Comparison of ENCODE assay signal across 9 mouse cellular contexts in genomic region chr17:71552901-71553300, GRCm38 (mm10). TPM values are rescaled to one million over a fixed set of nuclear protein-coding genes. Genes with fewer than 3 reads are reported as not detected.
DNase-seq lines count a peak whose midpoint lies in the region; ATAC-seq and TF ChIP-seq lines count a peak whose summit lies in the region.
"Had no signal": no experiment of that assay in that cellular context is flagged by ENCODE, and none has a peak within 500 bp of the region (broad histone marks: within the 10 kb centered on the region; RNA-seq: fewer than 3 reads in every experiment).

No protein-coding gene starts in this region.

- no peaks in the 10 kb centered on the region for H3K36me3 ChIP-seq in heart, embryonic 12.5 days
- H3K36me3 ChIP-seq in liver, embryonic 14.5 days (replicated peaks; ENCODE audit: control insufficient read depth, insufficient read depth, low read depth) = no peaks in the 10 kb centered on the region
- no peaks in the 10 kb centered on the region for H3K36me3 ChIP-seq in stomach, embryonic 14.5 days (ENCODE audit: control insufficient read depth, insufficient read depth, low read length)
- H3K36me3 ChIP-seq: G1E had no signal

- 12% methylated on average over 11 of the region's 11 CpGs for WGBS in heart, embryonic 12.5 days
- WGBS in liver, embryonic 14.5 days (ENCODE audit: insufficient replicate concordance) = 9% methylated on average over 11 of the region's 11 CpGs
- 8% methylated on average over 11 of the region's 11 CpGs for WGBS in stomach, embryonic 14.5 days

- peak overlapping the region; percentile 98 for H3K4me2 ChIP-seq in heart, embryonic 12.5 days
- peak overlapping the region; percentile 79 for H3K4me2 ChIP-seq in liver, embryonic 14.5 days (ENCODE audit: low read depth)
- peak overlapping the region; percentile 99 for H3K4me2 ChIP-seq in stomach, embryonic 14.5 days (replicated peaks; ENCODE audit: low read depth, low read length)

- H3K9me3 ChIP-seq in heart, embryonic 12.5 days (replicated peaks) = no peaks in the 10 kb centered on the region
- no peaks in the 10 kb centered on the region for H3K9me3 ChIP-seq in liver, embryonic 14.5 days (ENCODE audit: control insufficient read depth, low read length)
- H3K9me3 ChIP-seq in stomach, embryonic 14.5 days (ENCODE audit: control insufficient read depth, low read depth, low read length) = no peaks in the 10 kb centered on the region
- H3K9me3 ChIP-seq: G1E had no signal

- intact Hi-C loops in heart, postnatal 25 days (cut with DNase I) = no loop called here

- ATAC-seq in heart, embryonic 12.5 days (ENCODE audit: insufficient number of reproducible peaks, low FRiP score) = no peak
- no peak for ATAC-seq in liver, embryonic 14.5 days (ENCODE audit: insufficient read depth)
- ATAC-seq in stomach, embryonic 14.5 days (ENCODE audit: insufficient number of reproducible peaks, insufficient read depth, low FRiP score, low read depth) = no peak

- TF ChIP-seq EP300 in liver, embryonic 14.5 days (IDR thresholded peaks at IDR 0.05; ENCODE audit: low read depth) = no peak

- peak overlapping the region; percentile 73 for H3K4me3 ChIP-seq in heart, embryonic 12.5 days
- H3K4me3 ChIP-seq in liver, embryonic 14.5 days (ENCODE audit: insufficient read depth in 1 of 2, low read depth in 2 of 2, low read length in 2 of 2) = peak overlapping the region in 1 of 2 experiments; percentile 20; a peak in 2 of 4 replicates
- 0 out of 2 replicates have a peak overlapping the region, but pooled peaks have one; percentile 76 for H3K4me3 ChIP-seq in stomach, embryonic 14.5 days (ENCODE audit: low read depth, low read length)

- peaks cover 11% of the 10 kb centered on the region for H3K4me1 ChIP-seq in heart, embryonic 12.5 days (replicated peaks)
- peaks cover 4 to 6% of the 10 kb centered on the region in 2 experiments for H3K4me1 ChIP-seq in liver, embryonic 14.5 days (replicated peaks; ENCODE audit: control insufficient read depth in 2 of 2, insufficient read depth in 2 of 2, low read length in 1 of 2)
- no peaks in the 10 kb centered on the region for H3K4me1 ChIP-seq in stomach, embryonic 14.5 days (ENCODE audit: control insufficient read depth, insufficient read depth, low read length)

- no peak overlapping the region for H3K9ac ChIP-seq in heart, embryonic 12.5 days
- H3K9ac ChIP-seq in liver, embryonic 14.5 days (replicated peaks) = no peak overlapping the region
- no peak overlapping the region; the same call in 1 of the 2 replicates for H3K9ac ChIP-seq in stomach, embryonic 14.5 days (replicated peaks; ENCODE audit: low read depth, low read length)

- H3K27me3 ChIP-seq in heart, embryonic 12.5 days (replicated peaks) = peaks cover 26% of the 10 kb centered on the region
- H3K27me3 ChIP-seq in liver, embryonic 14.5 days (ENCODE audit: control insufficient read depth, insufficient read depth, low read length) = peaks cover 31% of the 10 kb centered on the region
- no peaks in the 10 kb centered on the region; the same call in 1 of the 2 replicates for H3K27me3 ChIP-seq in stomach, embryonic 14.5 days (ENCODE audit: control insufficient read depth, insufficient read depth, low read length)

- H3K27ac ChIP-seq in heart, embryonic 12.5 days (ENCODE audit: poor library complexity, severe bottlenecking) = no peak overlapping the region
- H3K27ac ChIP-seq in liver, embryonic 14.5 days = no peak overlapping the region
- no peak overlapping the region for H3K27ac ChIP-seq in stomach, embryonic 14.5 days (ENCODE audit: low read length)

- no peak for DNase-seq in heart, postnatal 25 days (ENCODE audit: low spot score)
- DNase-seq in adrenal gland, postnatal 25 days = peak; percentile 5
- DNase-seq in heart, postnatal 4 days = peak; percentile 15
- DNase-seq in liver, embryonic 14.5 days (ENCODE audit: low read depth in 3 of 3, low spot score in 3 of 3) = peak in 1 of 3 experiments; percentile 4
- DNase-seq in spleen, adult 12 weeks (ENCODE audit: low spot score) = no peak
- no peak for DNase-seq in gastrocnemius, adult 8-10 months (ENCODE audit: low spot score in 2 of 2)

- TF ChIP-seq CTCF in liver, embryonic 14.5 days (IDR thresholded peaks at IDR 0.05; ENCODE audit: low read depth) = no peak

RNA-seq across cellular contexts. Expression of gene Spdya, which starts 1.0 kb away (rescaled TPM):
- 0.38 and 0.46 TPM in 2 replicates for polyA plus RNA-seq in heart, embryonic 12.5 days (2016; fragmentation: Nextera tagmentation; extraction: Ambion mirVana)
- under 1 TPM in 1 of 2 experiments, not detected in 1; 0.14 TPM for total RNA-seq in heart, postnatal 25 days (2021)
- 1.00 and 1.2 TPM in 2 replicates for total RNA-seq in adrenal gland, postnatal 25 days (2021)
- total RNA-seq in heart, postnatal 4 days (2021) = under 1 TPM; 0.24 to 0.32 TPM
- polyA plus RNA-seq in liver, embryonic 14.5 days (2012; rRNA removed) = 0.04 TPM in 1 of 2 replicates, not detected in the other
- 0.11 and 0.20 TPM in 2 replicates for polyA plus RNA-seq in liver, embryonic 14.5 days (2014; fragmentation: Nextera tagmentation; extraction: Ambion mirVana)
- polyA plus RNA-seq in stomach, embryonic 14.5 days (2014; fragmentation: Nextera tagmentation; extraction: Ambion mirVana) = 1.3 and 1.5 TPM in 2 replicates
- total RNA-seq in gastrocnemius, adult 8-10 months (2022) = under 1 TPM in 3 of 4 experiments, not detected in 1; 0.19 to 0.79 (median 0.31) TPM
- total RNA-seq: G1E had no signal
- polyA plus RNA-seq: G1E had no signal

RNA-seq across cellular contexts. Expression of gene Ndc80, which starts 26.2 kb away (rescaled TPM):
- 38.4 and 38.7 TPM in 2 replicates for polyA plus RNA-seq in heart, embryonic 12.5 days (2016; fragmentation: Nextera tagmentation; extraction: Ambion mirVana)
- total RNA-seq in heart, postnatal 25 days (2021) = 1 to 10 TPM; 1.1 TPM
- total RNA-seq in adrenal gland, postnatal 25 days (2021) = 4.3 and 5.9 TPM in 2 replicates
- 10 to 100 TPM; 21.3 to 25.3 TPM for total RNA-seq in heart, postnatal 4 days (2021)
- polyA plus RNA-seq in liver, embryonic 14.5 days (2012; rRNA removed) = 5.5 and 16.1 TPM in 2 replicates
- polyA plus RNA-seq in liver, embryonic 14.5 days (2014; fragmentation: Nextera tagmentation; extraction: Ambion mirVana) = 33.3 and 34.2 TPM in 2 replicates
- 42.9 and 44.4 TPM in 2 replicates for polyA plus RNA-seq in stomach, embryonic 14.5 days (2014; fragmentation: Nextera tagmentation; extraction: Ambion mirVana)
- total RNA-seq in gastrocnemius, adult 8-10 months (2022) = not detected

Comparison
In these comparisons a context has a peak if more than half of its experiments do, and no peak if none do; other contexts are left out.
1. DNase-seq: peak in adrenal gland, postnatal 25 days (single experiment) and heart, postnatal 4 days (single experiment); none in heart, postnatal 25 days (single experiment), spleen, adult 12 weeks (single experiment) and gastrocnemius, adult 8-10 months (0 of 2).
2. Peak in every context shown above with its lines, with median percentiles within 50 percentile points of each other: H3K4me2 ChIP-seq.